Mouse (Mus musculus) myocyte (in vitro differentiated cells): Measurements from ENCODE around the gene Sh3pxd2b.

Experiments used
- CEBPB ChIP-seq: IDR thresholded peaks from 2 replicates; pipeline ENCODE4 v1.6.1; 2011; ENCODE audit warnings: mild to moderate bottlenecking, moderate library complexity; ENCODE audit not compliant: poor library complexity, insufficient read depth, severe bottlenecking
- E2F4 ChIP-seq: IDR thresholded peaks from one replicate; pipeline ENCODE4 v1.6.1; 2011; ENCODE audit warnings: mild to moderate bottlenecking, control low read depth, moderate library complexity; ENCODE audit not compliant: insufficient read depth
- MAX ChIP-seq: IDR thresholded peaks from one replicate; pipeline ENCODE4 v1.6.1; 2011; ENCODE audit warnings: low read depth, mild to moderate bottlenecking, control low read depth
- MYOD1 ChIP-seq, 3 experiments: IDR thresholded peaks; one replicate each; pipeline ENCODE4 v1.6.1; 2011; ENCODE audit warnings: control low read depth in 2 of 3, low read depth in 2 of 3, mild to moderate bottlenecking in 2 of 3, moderate library complexity in 1 of 3; ENCODE audit not compliant: insufficient read length in 2 of 3, control insufficient read depth in 1 of 3
- MYOG ChIP-seq, 3 experiments: IDR thresholded peaks; one replicate each; pipeline ENCODE4 v1.6.1; 2011; ENCODE audit warnings: control low read depth in 2 of 3, low read depth in 2 of 3, mild to moderate bottlenecking in 2 of 3; ENCODE audit not compliant: insufficient read length in 2 of 3, control insufficient read depth in 1 of 3, insufficient read depth in 1 of 3
- POLR2A ChIP-seq: IDR thresholded peaks from one replicate; pipeline ENCODE4 v1.6.1; 2011; ENCODE audit warnings: low read depth, mild to moderate bottlenecking, control low read depth, moderate library complexity; ENCODE audit not compliant: insufficient read length
- POLR2AphosphoS2 ChIP-seq: IDR thresholded peaks from one replicate; pipeline ENCODE4 v1.6.1; 2011; ENCODE audit warnings: low read depth, control low read depth; ENCODE audit not compliant: insufficient read length
- REST ChIP-seq: IDR thresholded peaks from one replicate; pipeline ENCODE4 v1.6.1; 2011; ENCODE audit warnings: mild to moderate bottlenecking, control low read depth, moderate library complexity; ENCODE audit not compliant: insufficient read depth, insufficient read length
- SRF ChIP-seq: IDR thresholded peaks from one replicate; pipeline ENCODE4 v1.6.1; 2011; ENCODE audit warnings: low read depth; ENCODE audit not compliant: control insufficient read depth, insufficient read length
- TCF12 ChIP-seq: IDR thresholded peaks from one replicate; pipeline ENCODE4 v1.6.1; 2011; ENCODE audit warnings: mild to moderate bottlenecking, control low read depth; ENCODE audit not compliant: poor library complexity, insufficient read depth, severe bottlenecking
- TCF3 ChIP-seq: IDR thresholded peaks from one replicate; pipeline ENCODE4 v1.6.1; 2011; ENCODE audit warnings: low read depth, control low read depth; ENCODE audit not compliant: insufficient read length
- USF1 ChIP-seq: IDR thresholded peaks from one replicate; pipeline ENCODE4 v1.6.1; 2011; ENCODE audit warnings: low read depth, mild to moderate bottlenecking, control low read depth, moderate library complexity

DNA sequence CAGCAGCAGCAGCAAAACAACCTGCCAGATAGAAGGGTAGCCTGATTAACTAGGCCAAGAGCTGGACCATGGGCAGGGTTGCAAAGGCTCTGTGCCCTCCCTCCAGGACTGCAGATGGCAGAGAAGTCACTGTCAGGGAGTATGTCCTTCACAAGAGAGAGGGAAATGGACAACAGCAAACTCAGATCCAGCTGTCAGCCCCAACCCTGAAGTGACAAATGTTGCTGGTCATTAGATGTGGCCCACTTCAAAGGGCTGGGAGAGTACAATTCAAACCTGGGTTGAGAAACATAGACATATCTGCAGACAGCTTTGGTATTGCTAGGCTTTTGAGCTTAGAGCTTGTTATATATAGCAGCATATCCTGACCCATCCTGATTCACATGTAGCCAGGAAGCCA is 32.3 kb downstream of the Sh3pxd2b start:
- no peak for TF ChIP-seq CEBPB
- TF ChIP-seq MAX: no peak
- no peak for TF ChIP-seq POLR2A
- no peak for TF ChIP-seq SRF
- no peak for TF ChIP-seq USF1
- TF ChIP-seq MYOD1 (IDR thresholded peaks at IDR 0.05; ENCODE audit: control insufficient read depth in 1 of 3, insufficient read length in 2 of 3, low read depth in 2 of 3): peak in 2 of 3 experiments; percentile 38 to 60
- TF ChIP-seq E2F4: no peak
- no peak for TF ChIP-seq TCF12
- TF ChIP-seq POLR2AphosphoS2: no peak
- TF ChIP-seq TCF3: no peak
- peak in 2 of 3 experiments; percentile 54 to 56 for TF ChIP-seq MYOG (IDR thresholded peaks at IDR 0.05; ENCODE audit: control insufficient read depth in 1 of 3, insufficient read depth in 1 of 3, insufficient read length in 2 of 3, low read depth in 2 of 3)
- no peak for TF ChIP-seq REST
